Mouse (Mus musculus): ENCODE data around the gene Tet3. TPM values are rescaled to one million over a fixed set of nuclear protein-coding genes. Genes with fewer than 3 reads are reported as not detected.

Tet3 gene
- polyA plus RNA-seq, 1 experiment: 15.4 TPM

- 81% methylated on average over 7 of the region's 7 CpGs for WGBS
- H3K36me3 ChIP-seq (ENCODE audit: control insufficient read depth, insufficient read depth, low read length): peaks cover 20% of the 10 kb centered on the region
Observed at GRCm38 (mm10) chr6:83478628-83479027, 19.7 kb upstream of the Tet3 start.

GRCm38 (mm10) chr6:83478217-83478616 is 19.3 kb upstream of the Tet3 start:
- H3K27me3 ChIP-seq (ENCODE audit: control insufficient read depth, insufficient read depth, low read length): no peaks in the 10 kb centered on the region
- no peak overlapping the region for H3K4me3 ChIP-seq (ENCODE audit: low read depth, low read length)
- TF ChIP-seq POLR2A (IDR thresholded peaks at IDR 0.05; ENCODE audit: low read depth, low read length): no peak
- TF ChIP-seq CTCF (IDR thresholded peaks at IDR 0.05; ENCODE audit: extremely low read depth, insufficient read length, insufficient replicate concordance, low read depth, low read length): no peak
- peaks cover 12% of the 10 kb centered on the region for H3K4me1 ChIP-seq (ENCODE audit: control insufficient read depth, insufficient read depth, insufficient read length, low read length)
- H3K27ac ChIP-seq (ENCODE audit: insufficient read depth, low read depth, low read length): no peak overlapping the region
- H3K36me3 ChIP-seq (ENCODE audit: control insufficient read depth, insufficient read depth, low read length): peaks cover 19% of the 10 kb centered on the region
- 73% methylated on average over 4 of the region's 4 CpGs for WGBS

More at GRCm38 (mm10) chr6:83478628-83479027, 19.7 kb upstream of the Tet3 start:
- H3K4me1 ChIP-seq (ENCODE audit: control insufficient read depth, insufficient read depth, insufficient read length, low read length): peaks cover 9% of the 10 kb centered on the region; the same call in 1 of the 2 replicates
- H3K27ac ChIP-seq (ENCODE audit: insufficient read depth, low read depth, low read length): no peak overlapping the region
- TF ChIP-seq CTCF (IDR thresholded peaks at IDR 0.05; ENCODE audit: extremely low read depth, insufficient read length, insufficient replicate concordance, low read depth, low read length): no peak
- no peak for TF ChIP-seq POLR2A (IDR thresholded peaks at IDR 0.05; ENCODE audit: low read depth, low read length)
- H3K4me3 ChIP-seq (ENCODE audit: low read depth, low read length): no peak overlapping the region
- no peaks in the 10 kb centered on the region for H3K27me3 ChIP-seq (ENCODE audit: control insufficient read depth, insufficient read depth, low read length)

GRCm38 (mm10) chr6:83475431-83475830 is 16.5 kb upstream of the Tet3 start:
- 66% methylated on average over 7 of the region's 7 CpGs for WGBS

GRCm38 (mm10) chr6:83473240-83473639 is 14.4 kb upstream of the Tet3 start:
- no peak overlapping the region for H3K27ac ChIP-seq (ENCODE audit: insufficient read depth, low read depth, low read length)
- no peaks in the 10 kb centered on the region for H3K36me3 ChIP-seq (ENCODE audit: control insufficient read depth, insufficient read depth, low read length)
- 42% methylated on average over 9 of the region's 9 CpGs for WGBS
- peaks cover 4% of the 10 kb centered on the region for H3K4me1 ChIP-seq (ENCODE audit: control insufficient read depth, insufficient read depth, insufficient read length, low read length)
- H3K27me3 ChIP-seq (ENCODE audit: control insufficient read depth, insufficient read depth, low read length): no peaks in the 10 kb centered on the region
- H3K4me3 ChIP-seq (ENCODE audit: low read depth, low read length): no peak overlapping the region
- TF ChIP-seq CTCF (IDR thresholded peaks at IDR 0.05; ENCODE audit: extremely low read depth, insufficient read length, insufficient replicate concordance, low read depth, low read length) (no peak), POLR2A (IDR thresholded peaks at IDR 0.05; ENCODE audit: low read depth, low read length) (no peak)

More at GRCm38 (mm10) chr6:83475431-83475830, 16.5 kb upstream of the Tet3 start:
- H3K27me3 ChIP-seq (ENCODE audit: control insufficient read depth, insufficient read depth, low read length): no peaks in the 10 kb centered on the region
- TF ChIP-seq CTCF (IDR thresholded peaks at IDR 0.05; ENCODE audit: extremely low read depth, insufficient read length, insufficient replicate concordance, low read depth, low read length) (no peak), POLR2A (IDR thresholded peaks at IDR 0.05; ENCODE audit: low read depth, low read length) (no peak)
- peaks cover 8% of the 10 kb centered on the region for H3K36me3 ChIP-seq (ENCODE audit: control insufficient read depth, insufficient read depth, low read length)
- peaks cover 4% of the 10 kb centered on the region for H3K4me1 ChIP-seq (ENCODE audit: control insufficient read depth, insufficient read depth, insufficient read length, low read length)
- no peak overlapping the region for H3K27ac ChIP-seq (ENCODE audit: insufficient read depth, low read depth, low read length)
- no peak overlapping the region for H3K4me3 ChIP-seq (ENCODE audit: low read depth, low read length)

DNA sequence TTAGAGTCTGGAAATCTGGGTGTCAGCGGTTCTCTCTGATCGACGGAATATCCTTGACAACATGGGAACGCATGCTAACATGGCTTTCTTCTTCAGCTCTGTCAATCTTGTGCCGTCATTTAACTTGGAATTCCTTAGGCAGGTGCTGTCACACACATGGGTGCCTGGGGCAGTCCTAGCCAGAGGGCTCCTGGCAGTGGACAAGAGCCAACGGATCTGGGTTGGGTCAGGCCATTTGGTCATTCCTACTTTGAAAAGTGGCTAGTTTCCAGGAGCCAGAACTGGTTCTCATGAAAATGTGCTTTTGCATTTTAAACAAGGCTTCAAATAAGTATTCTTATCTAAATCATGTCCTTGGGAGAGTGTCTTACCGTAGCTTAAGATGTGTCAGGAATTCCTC is 12.9 kb upstream of the Tet3 start:
- Histone ChIP-seq H3K4me1 (ENCODE audit: control insufficient read depth, insufficient read depth, insufficient read length, low read length) (peaks cover 4% of the 10 kb centered on the region), H3K27ac (ENCODE audit: insufficient read depth, low read depth, low read length) (no peak overlapping the region), H3K36me3 (ENCODE audit: control insufficient read depth, insufficient read depth, low read length) (no peaks in the 10 kb centered on the region), H3K27me3 (ENCODE audit: control insufficient read depth, insufficient read depth, low read length) (no peaks in the 10 kb centered on the region), H3K4me3 (ENCODE audit: low read depth, low read length) (no peak overlapping the region)
- WGBS: 91% methylated on average over 7 of the region's 7 CpGs
- TF ChIP-seq POLR2A (IDR thresholded peaks at IDR 0.05; ENCODE audit: low read depth, low read length) (no peak), CTCF (IDR thresholded peaks at IDR 0.05; ENCODE audit: extremely low read depth, insufficient read length, insufficient replicate concordance, low read depth, low read length) (no peak)

DNA sequence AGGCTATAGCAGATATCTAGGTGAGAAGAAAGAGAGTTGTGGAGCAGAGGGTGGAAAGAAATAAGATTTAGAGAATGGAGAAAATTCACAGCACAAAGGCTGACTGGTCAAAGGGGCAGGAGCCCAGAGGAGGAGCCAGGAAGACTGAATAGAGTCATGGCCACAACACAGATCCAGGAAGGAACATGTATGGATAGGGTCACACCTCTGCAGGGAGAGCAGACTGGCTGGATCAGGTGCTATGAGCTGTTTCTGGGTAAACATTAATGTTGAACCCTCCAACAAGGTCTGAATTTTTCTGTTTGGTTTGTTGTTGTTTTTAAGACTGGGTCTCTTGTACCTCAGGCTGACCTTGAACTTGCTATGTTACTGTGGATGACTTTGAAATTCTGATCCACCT is 5.1 kb upstream of the Tet3 start:
- TF ChIP-seq POLR2A (IDR thresholded peaks at IDR 0.05; ENCODE audit: low read depth, low read length) (no peak), CTCF (IDR thresholded peaks at IDR 0.05; ENCODE audit: extremely low read depth, insufficient read length, insufficient replicate concordance, low read depth, low read length) (no peak)
- H3K4me3 ChIP-seq (ENCODE audit: low read depth, low read length): no peak overlapping the region
- peaks cover 8% of the 10 kb centered on the region for H3K4me1 ChIP-seq (ENCODE audit: control insufficient read depth, insufficient read depth, insufficient read length, low read length)
- no peaks in the 10 kb centered on the region for H3K27me3 ChIP-seq (ENCODE audit: control insufficient read depth, insufficient read depth, low read length)
- no peaks in the 10 kb centered on the region for H3K36me3 ChIP-seq (ENCODE audit: control insufficient read depth, insufficient read depth, low read length)
- H3K27ac ChIP-seq (ENCODE audit: insufficient read depth, low read depth, low read length): no peak overlapping the region

DNA sequence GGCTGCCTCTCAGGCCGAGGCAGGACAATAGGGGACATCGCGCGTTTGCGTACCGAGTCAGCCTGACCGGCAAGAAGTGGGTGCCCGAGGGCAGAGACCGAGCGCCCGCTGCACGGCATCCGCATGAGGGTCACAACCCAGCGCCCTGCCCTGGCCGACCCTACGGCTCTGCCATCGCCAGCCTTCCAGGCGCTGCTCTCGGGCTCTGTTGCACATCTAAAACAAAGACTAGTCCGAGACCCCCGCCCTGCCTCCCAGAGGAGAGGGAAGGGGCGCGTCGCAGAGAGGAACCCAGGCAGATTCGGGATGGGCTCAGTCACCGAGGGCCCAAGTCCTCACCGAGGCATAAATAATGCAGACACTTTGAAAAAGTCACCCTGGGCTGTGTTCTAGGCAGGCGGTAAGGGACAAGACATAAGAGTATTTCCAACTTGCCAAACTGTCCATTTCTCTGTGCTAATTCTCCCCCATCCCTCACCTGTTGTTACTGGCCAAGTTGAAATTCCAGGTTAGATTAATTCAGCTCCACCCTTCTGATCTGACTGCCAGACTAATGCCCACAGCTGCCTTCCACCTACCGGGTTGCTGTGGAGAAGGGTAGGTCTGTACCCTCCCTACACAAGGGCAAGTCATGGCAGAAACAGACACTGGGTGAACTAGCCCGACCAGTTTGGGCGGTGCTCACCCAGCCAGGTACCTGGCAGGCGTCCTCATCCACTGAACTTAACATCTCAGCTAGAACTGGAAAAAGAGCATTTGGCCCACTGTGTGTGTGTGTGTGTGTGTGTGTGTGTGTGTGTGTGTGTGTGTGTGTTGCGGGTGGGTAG is 1.7 kb downstream of the Tet3 start:
- peak overlapping the region; percentile 81 for H3K27ac ChIP-seq (ENCODE audit: insufficient read depth, low read depth, low read length)
- TF ChIP-seq POLR2A (IDR thresholded peaks at IDR 0.05; ENCODE audit: low read depth, low read length) (no peak), CTCF (IDR thresholded peaks at IDR 0.05; ENCODE audit: extremely low read depth, insufficient read length, insufficient replicate concordance, low read depth, low read length) (no peak)
- WGBS: 5% methylated on average over 33 of the region's 33 CpGs

More for the DNA sequence above, 1.7 kb downstream of the Tet3 start:
- Histone ChIP-seq H3K36me3 (ENCODE audit: control insufficient read depth, insufficient read depth, low read length) (no peaks in the 10 kb centered on the region; the same call in 1 of the 2 replicates), H3K4me3 (ENCODE audit: low read depth, low read length) (peak overlapping the region; percentile 87), H3K4me1 (ENCODE audit: control insufficient read depth, insufficient read depth, insufficient read length, low read length) (peaks cover 37% of the 10 kb centered on the region), H3K27me3 (ENCODE audit: control insufficient read depth, insufficient read depth, low read length) (no peaks in the 10 kb centered on the region)
